In the genomic region with DNA sequence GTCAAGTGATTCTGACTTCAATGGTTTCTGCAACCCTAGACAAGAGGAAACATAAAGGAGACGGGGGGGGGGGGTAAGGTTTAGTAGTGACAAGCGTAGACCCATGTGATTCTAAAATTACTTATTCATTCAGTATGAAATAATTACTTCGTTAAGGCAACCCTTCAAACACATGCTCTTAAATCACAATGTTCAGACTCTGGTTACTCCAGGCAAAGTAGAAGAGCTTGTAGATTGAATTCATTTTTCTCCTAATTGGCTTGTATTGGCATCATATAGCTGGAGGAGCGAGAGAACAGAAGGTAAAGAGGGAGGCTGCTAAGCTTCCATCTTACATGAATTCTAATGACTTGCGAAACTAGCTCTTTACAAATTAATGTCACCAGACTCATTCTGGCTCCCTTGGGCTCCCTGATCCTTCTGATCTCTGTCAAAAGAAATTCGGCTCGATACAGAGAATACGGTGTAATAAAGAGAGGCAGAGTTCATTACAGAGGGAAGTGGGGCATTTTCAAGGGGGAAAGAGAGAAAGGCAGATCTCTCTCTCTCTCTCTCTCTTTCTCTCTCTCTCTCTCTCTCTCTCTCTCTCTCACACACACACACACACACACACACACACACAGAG, we compare ENCODE assay signal across 24 mouse cellular contexts.
A peak's percentile ranks its signal among the peaks of the same experiment; 100 is the strongest.
DNase-seq lines count a peak whose midpoint lies in the region; ATAC-seq and TF ChIP-seq lines count a peak whose summit lies in the region.
"Had no signal": no experiment of that assay in that cellular context is flagged by ENCODE, and none has a peak within 500 bp of the region (broad histone marks: within the 10 kb centered on the region; RNA-seq: fewer than 3 reads in every experiment).

No protein-coding gene starts in this region.

- no peak overlapping the region for H3K4me3 ChIP-seq in forebrain, embryonic 12.5 days (replicated peaks)
- H3K4me3 ChIP-seq in hindbrain, embryonic 14.5 days (replicated peaks; ENCODE audit: low read length), result no peak overlapping the region
- H3K4me3 ChIP-seq in midbrain, postnatal 0 days (ENCODE audit: low read depth, low read length), result no peak overlapping the region
- no peak overlapping the region for H3K4me3 ChIP-seq in intestine, embryonic 15.5 days (replicated peaks)
- H3K4me3 ChIP-seq: heart, adult 2 months; left cerebral cortex, adult 2 months; limb, embryonic 10.5 days; megakaryocyte, embryonic 14.5 days; myocyte; stomach, embryonic 15.5 days had no signal

- H3K4me1 ChIP-seq in forebrain, embryonic 12.5 days, result 0 out of 2 replicates have a peak, but pooled peaks cover 3% of the 10 kb centered on the region
- no peaks in the 10 kb centered on the region for H3K4me1 ChIP-seq in hindbrain, embryonic 14.5 days (replicated peaks; ENCODE audit: control insufficient read depth, insufficient read depth, low read length)
- no peaks in the 10 kb centered on the region for H3K4me1 ChIP-seq in midbrain, postnatal 0 days (ENCODE audit: insufficient read depth, low read length)
- H3K4me1 ChIP-seq in intestine, embryonic 15.5 days (replicated peaks), result no peaks in the 10 kb centered on the region
- H3K4me1 ChIP-seq: limb, embryonic 10.5 days; stomach, embryonic 15.5 days had no signal

- H3K9me3 ChIP-seq in forebrain, embryonic 12.5 days, result no peaks in the 10 kb centered on the region
- H3K9me3 ChIP-seq in hindbrain, embryonic 14.5 days (ENCODE audit: control insufficient read depth, low read length), result no peaks in the 10 kb centered on the region
- no peaks in the 10 kb centered on the region for H3K9me3 ChIP-seq in midbrain, postnatal 0 days (ENCODE audit: low read length)
- H3K9me3 ChIP-seq in intestine, embryonic 15.5 days, result no peaks in the 10 kb centered on the region
- H3K9me3 ChIP-seq: limb, embryonic 10.5 days; stomach, embryonic 15.5 days had no signal

- H3K27ac ChIP-seq in forebrain, embryonic 12.5 days, result 0 out of 2 replicates have a peak overlapping the region, but pooled peaks have one; percentile 59
- H3K27ac ChIP-seq in hindbrain, embryonic 14.5 days, result 0 out of 2 replicates have a peak overlapping the region, but pooled peaks have one; percentile 16
- no peak overlapping the region for H3K27ac ChIP-seq in midbrain, postnatal 0 days (ENCODE audit: low read depth, low read length)
- no peak overlapping the region for H3K27ac ChIP-seq in intestine, embryonic 15.5 days
- H3K27ac ChIP-seq: heart, adult 2 months; left cerebral cortex, adult 2 months; limb, embryonic 10.5 days; stomach, embryonic 15.5 days had no signal

- peaks cover 17% of the 10 kb centered on the region; the same call in 1 of the 2 replicates for H3K27me3 ChIP-seq in forebrain, embryonic 12.5 days
- H3K27me3 ChIP-seq in hindbrain, embryonic 14.5 days (ENCODE audit: control insufficient read depth, insufficient read depth, low read length), result 0 out of 2 replicates have a peak, but pooled peaks cover 3% of the 10 kb centered on the region
- H3K27me3 ChIP-seq in midbrain, postnatal 0 days (ENCODE audit: insufficient read depth, low read length), result no peaks in the 10 kb centered on the region
- no peaks in the 10 kb centered on the region for H3K27me3 ChIP-seq in intestine, embryonic 15.5 days (replicated peaks)
- H3K27me3 ChIP-seq: CH12.LX; stomach, embryonic 15.5 days had no signal

- peak; percentile 69; the same call in 1 of the 2 replicates for ATAC-seq in frontal cortex, adult (ENCODE audit: low TSS enrichment)
- peak; percentile 73; the same call in 1 of the 2 replicates for ATAC-seq in forebrain, embryonic 12.5 days (ENCODE audit: low FRiP score)
- ATAC-seq in hindbrain, embryonic 14.5 days (ENCODE audit: low FRiP score), result no peak
- ATAC-seq in midbrain, postnatal 0 days (ENCODE audit: low FRiP score), result peak; percentile 41; the same call in 1 of the 2 replicates
- no peak for ATAC-seq in intestine, embryonic 15.5 days
- ATAC-seq: intestine, embryonic 16.5 days had no signal

- H3K4me2 ChIP-seq in forebrain, embryonic 12.5 days, result no peak overlapping the region
- no peak overlapping the region for H3K4me2 ChIP-seq in hindbrain, embryonic 14.5 days (replicated peaks)
- no peak overlapping the region for H3K4me2 ChIP-seq in midbrain, postnatal 0 days (ENCODE audit: low read depth, low read length, poor library complexity, severe bottlenecking)
- H3K4me2 ChIP-seq in intestine, embryonic 15.5 days (replicated peaks), result no peak overlapping the region
- H3K4me2 ChIP-seq: liver, embryonic 11.5 days; stomach, embryonic 15.5 days had no signal

- H3K9ac ChIP-seq in forebrain, embryonic 12.5 days, result no peak overlapping the region
- no peak overlapping the region for H3K9ac ChIP-seq in hindbrain, embryonic 14.5 days
- H3K9ac ChIP-seq in midbrain, postnatal 0 days (replicated peaks; ENCODE audit: low read length, poor library complexity, severe bottlenecking), result no peak overlapping the region
- H3K9ac ChIP-seq in intestine, embryonic 15.5 days, result no peak overlapping the region
- H3K9ac ChIP-seq: stomach, embryonic 15.5 days had no signal

- H3K36me3 ChIP-seq in forebrain, embryonic 12.5 days (replicated peaks), result no peaks in the 10 kb centered on the region
- no peaks in the 10 kb centered on the region for H3K36me3 ChIP-seq in hindbrain, embryonic 14.5 days (replicated peaks; ENCODE audit: control insufficient read depth, insufficient read depth)
- no peaks in the 10 kb centered on the region for H3K36me3 ChIP-seq in midbrain, postnatal 0 days (ENCODE audit: insufficient read depth, low read length)
- H3K36me3 ChIP-seq in intestine, embryonic 15.5 days, result no peaks in the 10 kb centered on the region
- H3K36me3 ChIP-seq: limb, embryonic 10.5 days; stomach, embryonic 15.5 days had no signal

- no peak for DNase-seq in frontal cortex, adult 2 months (ENCODE audit: extremely low spot score in 1 of 2, low spot score in 1 of 2)
- DNase-seq in hindbrain, embryonic 14.5 days (ENCODE audit: low spot score), result no peak
- no peak for DNase-seq in midbrain, postnatal 0 days (ENCODE audit: low spot score)
- DNase-seq in adrenal gland, postnatal 10 days, result no peak
- no peak for DNase-seq in cerebellum, adult 11 months
- DNase-seq: cerebellum, postnatal 14 days; gastrocnemius, postnatal 14 days; heart, adult 2 months; heart, postnatal 4 days; kidney, postnatal 4 days; layer of hippocampus, adult 9-11 months; lung, adult 18-20 months; right cerebral cortex, postnatal 25 days had no signal

- WGBS in forebrain, embryonic 12.5 days, result 42% methylated on average over 8 of the region's 8 CpGs
- 54% methylated on average over 8 of the region's 8 CpGs for WGBS in hindbrain, embryonic 14.5 days
- WGBS in midbrain, postnatal 0 days, result 46% methylated on average over 8 of the region's 8 CpGs
- 81% methylated on average over 8 of the region's 8 CpGs for WGBS in intestine, embryonic 15.5 days

- TF ChIP-seq CTCF in midbrain, postnatal 0 days (IDR thresholded peaks at IDR 0.05), result no peak

Comparison
In these comparisons a context has a peak if more than half of its experiments do, and no peak if none do; other contexts are left out.
1. ATAC-seq: peak in frontal cortex, adult (single experiment), forebrain, embryonic 12.5 days (single experiment) and midbrain, postnatal 0 days (single experiment); none in hindbrain, embryonic 14.5 days (single experiment) and intestine, embryonic 15.5 days (single experiment).
2. H3K27ac ChIP-seq: peak in forebrain, embryonic 12.5 days (single experiment) and hindbrain, embryonic 14.5 days (single experiment); none in midbrain, postnatal 0 days (single experiment) and intestine, embryonic 15.5 days (single experiment).